ENCODE assay signal across 8 mouse cellular contexts in the genomic region with DNA sequence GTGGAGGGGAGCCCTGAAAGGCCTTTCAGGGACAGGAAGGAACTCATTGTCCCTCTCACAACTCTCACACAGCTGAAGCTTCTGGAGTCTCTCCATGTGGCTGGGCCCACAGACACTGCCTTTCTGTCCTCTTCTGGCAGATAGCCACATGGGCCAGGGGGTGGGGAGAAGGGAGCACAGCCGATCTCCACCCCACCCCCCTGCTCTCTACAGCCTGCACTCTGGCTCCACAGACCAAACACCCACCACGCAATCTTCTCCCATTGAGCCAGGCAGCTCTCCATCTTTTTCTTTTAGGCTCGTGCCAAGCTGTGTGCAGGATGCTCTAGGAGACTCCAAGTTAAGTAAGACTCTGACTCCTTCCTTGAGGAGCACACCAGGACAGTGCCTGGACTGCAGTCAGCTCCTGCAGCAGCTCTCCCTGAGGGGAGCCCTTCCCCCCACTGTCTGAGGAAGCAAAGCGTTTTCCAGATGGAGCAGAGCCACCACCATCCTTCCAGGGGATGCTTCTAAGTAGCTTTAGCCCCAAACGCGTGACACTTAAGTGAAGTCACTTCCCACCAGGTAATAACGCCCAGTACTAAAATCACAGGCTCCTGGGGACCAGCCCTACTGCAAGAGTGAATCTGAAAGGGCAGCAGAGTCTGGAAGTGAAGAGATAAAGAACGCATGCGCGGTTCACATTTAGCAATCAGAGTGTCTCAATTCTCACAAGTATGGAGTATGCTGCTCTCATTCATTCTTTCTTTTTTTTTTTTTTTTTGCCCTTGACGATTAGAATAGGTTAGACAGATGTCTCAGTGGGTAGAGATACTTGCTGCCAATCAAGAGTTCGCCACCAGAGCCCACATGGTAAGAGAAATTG. TPM values are rescaled to one million over a fixed set of nuclear protein-coding genes. Genes with fewer than 3 reads are reported as not detected.
DNase-seq lines count a peak whose midpoint lies in the region; ATAC-seq lines count a peak whose summit lies in the region.

No protein-coding gene starts in this region.

- peaks cover 26% of the 10 kb centered on the region for H3K4me1 ChIP-seq in hindbrain, embryonic 12.5 days
- H3K4me1 ChIP-seq in midbrain, embryonic 12.5 days = peaks cover 24% of the 10 kb centered on the region

- peaks cover 2% of the 10 kb centered on the region for H3K9me3 ChIP-seq in hindbrain, embryonic 12.5 days (replicated peaks)
- no peaks in the 10 kb centered on the region for H3K9me3 ChIP-seq in midbrain, embryonic 12.5 days

- ATAC-seq in hindbrain, embryonic 12.5 days (ENCODE audit: low FRiP score) = peak; percentile 89
- ATAC-seq in midbrain, embryonic 12.5 days (ENCODE audit: low FRiP score, low read depth) = peak; percentile 72
- ATAC-seq in erythroblast, adult 5-6 weeks (replicated peaks; ENCODE audit: low FRiP score, poor library complexity, severe bottlenecking) = no peak

- peak; percentile 23 for DNase-seq in adrenal gland, postnatal 25 days
- DNase-seq in cerebellum, postnatal 25 days = peak; percentile 59 to 74
- DNase-seq in gastrocnemius, adult 18-20 months (ENCODE audit: low spot score) = peak; percentile 79
- DNase-seq in layer of hippocampus, postnatal 25 days (ENCODE audit: extremely low spot score in 1 of 2, low spot score in 1 of 2) = peak; percentile 49 to 60
- peak; percentile 89 for DNase-seq in testis, postnatal 10 days (ENCODE audit: low spot score)

- no peak overlapping the region for H3K9ac ChIP-seq in hindbrain, embryonic 12.5 days
- H3K9ac ChIP-seq in midbrain, embryonic 12.5 days (replicated peaks) = no peak overlapping the region

- no peak overlapping the region for H3K4me3 ChIP-seq in hindbrain, embryonic 12.5 days
- H3K4me3 ChIP-seq in midbrain, embryonic 12.5 days = no peak overlapping the region

- H3K27ac ChIP-seq in hindbrain, embryonic 12.5 days = peak overlapping the region; percentile 86
- H3K27ac ChIP-seq in midbrain, embryonic 12.5 days (replicated peaks) = peak overlapping the region; percentile 65

- peaks cover 6% of the 10 kb centered on the region for H3K36me3 ChIP-seq in hindbrain, embryonic 12.5 days
- H3K36me3 ChIP-seq in midbrain, embryonic 12.5 days = peaks cover 18% of the 10 kb centered on the region; the same call in 1 of the 2 replicates

- H3K4me2 ChIP-seq in hindbrain, embryonic 12.5 days (replicated peaks) = peak overlapping the region; percentile 33; the same call in 1 of the 2 replicates
- 0 out of 2 replicates have a peak overlapping the region, but pooled peaks have one; percentile 1 for H3K4me2 ChIP-seq in midbrain, embryonic 12.5 days (replicated peaks)

- no peaks in the 10 kb centered on the region for H3K27me3 ChIP-seq in hindbrain, embryonic 12.5 days
- no peaks in the 10 kb centered on the region for H3K27me3 ChIP-seq in midbrain, embryonic 12.5 days

- WGBS in hindbrain, embryonic 12.5 days = 33% methylated on average over 12 of the region's 12 CpGs
- WGBS in midbrain, embryonic 12.5 days = 49% methylated on average over 12 of the region's 12 CpGs

RNA-seq across cellular contexts. Expression of a gene that starts 28.8 kb away (rescaled TPM):
- 10.8 and 11.9 TPM in 2 replicates for total RNA-seq in adrenal gland, postnatal 25 days (2021)
- total RNA-seq in gastrocnemius, adult 18-20 months (2021) = 1 to 10 TPM; 2.8 to 3.1 TPM
- polyA plus RNA-seq in hindbrain, embryonic 12.5 days (2016; fragmentation: Nextera tagmentation; extraction: Ambion mirVana) = 49.0 TPM in 2 replicates
- total RNA-seq in layer of hippocampus, postnatal 25 days (2021) = 10 to 100 TPM; 32.6 to 33.7 TPM
- polyA plus RNA-seq in midbrain, embryonic 12.5 days (2016; fragmentation: Nextera tagmentation; extraction: Ambion mirVana) = 61.4 and 68.5 TPM in 2 replicates
- total RNA-seq in erythroblast, adult 5-6 weeks (2015; ENCODE audit: low replicate concordance) = 1.3 TPM in 1 of 2 replicates, not detected in the other
- 0.43 and 0.70 TPM in 2 replicates for total RNA-seq in erythroblast, adult 5-6 weeks (2017; ENCODE audit: low replicate concordance)

RNA-seq across cellular contexts. Expression of a gene that starts 44.8 kb away (rescaled TPM):
- 20.7 and 31.5 TPM in 2 replicates for total RNA-seq in adrenal gland, postnatal 25 days (2021)
- total RNA-seq in gastrocnemius, adult 18-20 months (2021) = 1 to 10 TPM; 4.3 to 4.9 TPM
- polyA plus RNA-seq in hindbrain, embryonic 12.5 days (2016; fragmentation: Nextera tagmentation; extraction: Ambion mirVana) = 39.5 and 40.4 TPM in 2 replicates
- 10 to 100 TPM; 30.1 to 32.8 TPM for total RNA-seq in layer of hippocampus, postnatal 25 days (2021)
- polyA plus RNA-seq in midbrain, embryonic 12.5 days (2016; fragmentation: Nextera tagmentation; extraction: Ambion mirVana) = 35.9 and 36.9 TPM in 2 replicates
- 0.38 and 4.4 TPM in 2 replicates for total RNA-seq in erythroblast, adult 5-6 weeks (2015; ENCODE audit: low replicate concordance)
- total RNA-seq in erythroblast, adult 5-6 weeks (2017; ENCODE audit: low replicate concordance) = 0.56 and 5.9 TPM in 2 replicates

RNA-seq across cellular contexts. Expression of a gene that starts 56.6 kb away (rescaled TPM):
- 2.2 TPM in 1 of 2 replicates, not detected in the other for total RNA-seq in adrenal gland, postnatal 25 days (2021)
- total RNA-seq in gastrocnemius, adult 18-20 months (2021) = 1 to 10 TPM in 1 of 2 experiments, not detected in 1; 1.3 TPM
- polyA plus RNA-seq in hindbrain, embryonic 12.5 days (2016; fragmentation: Nextera tagmentation; extraction: Ambion mirVana) = 0.65 TPM in 1 of 2 replicates, not detected in the other
- not detected for total RNA-seq in layer of hippocampus, postnatal 25 days (2021)
- polyA plus RNA-seq in midbrain, embryonic 12.5 days (2016; fragmentation: Nextera tagmentation; extraction: Ambion mirVana) = 0.37 and 1.2 TPM in 2 replicates
- 5.2 and 6.7 TPM in 2 replicates for total RNA-seq in erythroblast, adult 5-6 weeks (2015; ENCODE audit: low replicate concordance)
- total RNA-seq in erythroblast, adult 5-6 weeks (2017; ENCODE audit: low replicate concordance) = 2.1 TPM in 1 of 2 replicates, not detected in the other

Comparison
In these comparisons a context has a peak if more than half of its experiments do, and no peak if none do; other contexts are left out.
1. DNase-seq: peak in every context shown above with its lines; median percentile 89 in testis, postnatal 10 days; 79 in gastrocnemius, adult 18-20 months; 66 in cerebellum, postnatal 25 days; 54 in layer of hippocampus, postnatal 25 days; 23 in adrenal gland, postnatal 25 days.